Mouse (Mus musculus): Measurements from ENCODE around the gene Prss27. TPM values are rescaled to one million over a fixed set of nuclear protein-coding genes. Genes with fewer than 3 reads are reported as not detected.

Prss27 gene
- total and polyA plus RNA-seq, 3 experiments, result not detected

DNA sequence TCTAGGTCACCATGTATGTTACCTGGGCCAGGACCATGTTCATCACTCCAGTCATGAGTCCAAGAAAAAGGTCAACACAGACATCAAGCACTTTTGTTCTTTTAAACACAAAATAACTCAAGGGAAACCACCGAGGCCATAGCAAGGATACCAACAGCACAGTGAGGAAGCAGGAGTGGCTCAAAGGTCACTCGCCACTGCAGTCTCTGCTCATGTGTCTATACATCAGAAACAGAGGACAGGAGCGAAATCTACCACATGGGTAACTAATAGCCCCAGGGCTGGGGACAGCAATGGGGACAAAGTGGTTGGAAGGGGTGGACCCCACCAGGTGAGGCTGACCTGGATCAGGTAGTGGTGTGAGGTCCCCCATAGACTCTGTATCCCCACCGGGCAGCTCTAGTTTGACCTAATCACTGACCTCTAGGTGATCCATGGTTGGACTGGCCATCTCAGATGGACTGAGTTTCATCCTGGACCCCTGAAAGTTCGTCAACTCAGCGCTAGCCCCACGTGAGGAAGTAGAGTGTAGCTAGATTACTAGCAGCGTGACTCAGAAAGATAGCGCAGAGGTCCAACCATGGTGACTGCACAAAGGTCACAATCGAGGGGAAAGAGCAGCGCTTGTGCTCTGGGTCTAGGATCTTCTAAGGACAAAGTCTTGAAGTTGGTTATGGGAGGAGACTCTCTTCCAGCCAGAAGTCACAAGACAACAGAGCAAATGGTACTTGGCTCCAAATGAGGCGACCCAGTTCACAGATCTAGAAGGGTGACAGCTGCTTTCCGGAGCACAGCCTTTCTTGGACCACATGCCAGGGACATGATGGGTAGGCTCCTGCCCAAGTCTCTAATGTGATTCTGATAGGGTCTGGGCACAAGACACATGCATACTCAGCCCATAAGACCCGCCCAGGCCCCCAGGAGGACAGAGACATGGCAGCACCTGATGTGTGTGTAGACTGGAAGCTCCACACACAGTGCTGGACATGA is 19.0 kb downstream of the Prss27 start:
- no peaks in the 10 kb centered on the region for H3K36me3 ChIP-seq (ENCODE audit: control insufficient read depth, insufficient read depth, low read length)
- no peak overlapping the region for H3K9ac ChIP-seq (ENCODE audit: low read depth, low read length)
- H3K4me3 ChIP-seq, result no peak overlapping the region
- no peaks in the 10 kb centered on the region for H3K27me3 ChIP-seq (ENCODE audit: control insufficient read depth, insufficient read depth, low read length)
- no peak overlapping the region for H3K27ac ChIP-seq
- no peaks in the 10 kb centered on the region for H3K79me2 ChIP-seq (replicated peaks; ENCODE audit: control insufficient read depth, insufficient read depth, low read length)
- no peak for DNase-seq
- 88% methylated on average over 14 of the region's 14 CpGs for WGBS
- no peak for TF ChIP-seq CTCF (IDR thresholded peaks at IDR 0.05)
- no peak for TF ChIP-seq EP300 (IDR thresholded peaks at IDR 0.05; ENCODE audit: insufficient read depth, low read depth, low read length)
- no peak for TF ChIP-seq POLR2A (IDR thresholded peaks at IDR 0.05; ENCODE audit: insufficient read depth, low read depth, low read length)
- no peaks in the 10 kb centered on the region for H3K4me1 ChIP-seq (ENCODE audit: control insufficient read depth, insufficient read depth, low read length)
- intact Hi-C loops (cut with DNase I), result no loop called here

DNA sequence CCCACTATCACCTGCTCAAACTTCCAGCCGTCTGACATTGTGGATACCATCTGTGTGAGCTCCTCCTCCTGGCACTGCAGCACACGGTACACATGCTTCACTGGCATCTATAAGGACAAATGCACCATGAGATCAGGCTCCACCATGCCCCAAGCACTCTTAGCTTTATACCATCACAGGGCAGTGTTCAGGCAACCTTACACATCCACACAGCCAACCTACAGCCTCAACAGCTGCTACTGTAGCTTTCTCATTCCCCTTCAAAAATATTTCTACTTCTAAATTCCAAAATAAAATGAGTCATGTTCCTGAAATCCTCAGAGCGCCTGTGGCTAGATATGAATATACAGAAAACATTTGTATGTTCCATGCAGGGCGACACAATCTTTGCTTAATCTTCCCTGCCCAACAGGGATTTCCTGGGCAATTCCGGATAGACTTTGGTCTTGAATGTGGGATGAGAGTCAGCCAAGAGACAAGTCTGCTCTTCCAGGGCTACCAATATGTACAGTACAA is 19.8 kb downstream of the Prss27 start:
- 74% methylated on average over 5 of the region's 5 CpGs for WGBS
- no peaks in the 10 kb centered on the region for H3K36me3 ChIP-seq (ENCODE audit: control insufficient read depth, insufficient read depth, low read length)

DNA sequence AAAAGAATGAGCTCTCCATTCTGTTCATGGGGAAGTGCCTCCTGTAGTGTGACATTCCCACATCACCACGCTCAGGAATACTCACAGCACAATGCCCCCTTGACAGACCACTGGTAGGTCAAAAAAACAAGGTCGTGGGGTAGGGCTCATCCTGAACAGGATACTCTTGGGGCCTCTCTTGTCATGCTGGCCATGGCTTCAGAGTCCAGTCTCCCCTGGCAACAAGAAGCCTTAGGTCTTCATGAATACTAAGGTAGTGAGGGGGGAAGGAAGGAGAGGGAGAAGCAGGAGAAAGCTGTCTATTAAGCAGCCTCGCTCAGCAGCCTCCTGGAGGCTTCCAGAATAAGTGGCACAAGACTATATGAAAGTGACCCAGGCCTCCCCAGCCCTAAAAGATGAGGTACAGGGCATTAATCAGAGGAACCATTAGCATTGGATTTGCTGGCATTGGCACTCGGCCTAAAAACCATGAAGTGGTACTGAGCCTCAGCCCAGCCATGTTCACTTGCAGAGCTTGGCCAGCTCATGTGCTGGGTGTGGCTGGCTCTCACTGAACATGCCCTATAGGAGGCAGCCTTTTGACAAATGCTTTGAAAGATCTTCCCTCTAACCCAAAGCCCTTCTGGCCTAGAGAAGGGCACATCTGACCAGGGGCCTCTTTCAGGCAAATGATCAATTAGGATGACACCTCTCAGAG is 24.7 kb downstream of the Prss27 start:
- no peaks in the 10 kb centered on the region for H3K4me1 ChIP-seq (ENCODE audit: control insufficient read depth, insufficient read depth, low read length)
- TF ChIP-seq POLR2A (IDR thresholded peaks at IDR 0.05; ENCODE audit: insufficient read depth, low read depth, low read length), result no peak
- TF ChIP-seq EP300 (IDR thresholded peaks at IDR 0.05; ENCODE audit: insufficient read depth, low read depth, low read length), result no peak
- no peak for TF ChIP-seq CTCF (IDR thresholded peaks at IDR 0.05)
- DNase-seq, result no peak
- H3K36me3 ChIP-seq (ENCODE audit: control insufficient read depth, insufficient read depth, low read length), result no peaks in the 10 kb centered on the region
- H3K4me3 ChIP-seq, result no peak overlapping the region
- WGBS, result 75% methylated on average over 4 of the region's 4 CpGs
- no peak overlapping the region for H3K27ac ChIP-seq
- no peaks in the 10 kb centered on the region for H3K27me3 ChIP-seq (ENCODE audit: control insufficient read depth, insufficient read depth, low read length)
- peaks cover 6% of the 10 kb centered on the region for H3K79me2 ChIP-seq (replicated peaks; ENCODE audit: control insufficient read depth, insufficient read depth, low read length)
- H3K9ac ChIP-seq (ENCODE audit: low read depth, low read length), result no peak overlapping the region
- intact Hi-C loops (cut with DNase I), result no loop called here

More for the DNA sequence above, 19.8 kb downstream of the Prss27 start:
- intact Hi-C loops (cut with DNase I), result no loop called here
- H3K27ac ChIP-seq, result no peak overlapping the region
- TF ChIP-seq CTCF (IDR thresholded peaks at IDR 0.05) (no peak), POLR2A (IDR thresholded peaks at IDR 0.05; ENCODE audit: insufficient read depth, low read depth, low read length) (no peak), EP300 (IDR thresholded peaks at IDR 0.05; ENCODE audit: insufficient read depth, low read depth, low read length) (no peak)
- H3K9ac ChIP-seq (ENCODE audit: low read depth, low read length), result no peak overlapping the region
- no peak for DNase-seq
- H3K27me3 ChIP-seq (ENCODE audit: control insufficient read depth, insufficient read depth, low read length), result no peaks in the 10 kb centered on the region
- H3K4me3 ChIP-seq, result no peak overlapping the region
- no peaks in the 10 kb centered on the region for H3K79me2 ChIP-seq (replicated peaks; ENCODE audit: control insufficient read depth, insufficient read depth, low read length)
- H3K4me1 ChIP-seq (ENCODE audit: control insufficient read depth, insufficient read depth, low read length), result no peaks in the 10 kb centered on the region

DNA sequence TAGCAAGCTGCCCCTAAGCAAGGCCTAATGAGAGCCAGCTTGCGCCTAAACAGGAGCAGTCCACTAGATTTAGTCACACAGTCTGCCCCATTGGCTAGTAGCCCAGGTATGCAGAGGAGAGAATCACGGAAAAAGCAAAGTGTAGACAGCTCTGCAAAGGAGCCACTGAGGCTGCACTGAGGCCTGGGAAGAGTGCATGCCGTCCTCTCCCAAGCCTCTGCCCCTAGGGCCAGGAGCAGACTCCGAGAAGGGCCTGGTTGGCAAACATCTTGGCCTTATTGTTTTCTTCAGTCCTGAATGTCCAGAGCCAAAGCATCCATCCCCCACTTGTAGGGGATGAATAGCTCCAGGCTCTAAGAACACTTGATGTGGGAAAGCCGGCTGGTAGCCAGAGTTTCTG is 30.3 kb downstream of the Prss27 start:
- peaks cover 8% of the 10 kb centered on the region for H3K79me2 ChIP-seq (replicated peaks; ENCODE audit: control insufficient read depth, insufficient read depth, low read length)
- DNase-seq, result no peak
- H3K9ac ChIP-seq (ENCODE audit: low read depth, low read length), result no peak overlapping the region
- no peaks in the 10 kb centered on the region for H3K27me3 ChIP-seq (ENCODE audit: control insufficient read depth, insufficient read depth, low read length)
- intact Hi-C loops (cut with DNase I), result no loop called here
- 57% methylated on average over 5 of the region's 5 CpGs for WGBS
- H3K4me1 ChIP-seq (ENCODE audit: control insufficient read depth, insufficient read depth, low read length), result peaks cover 2% of the 10 kb centered on the region
- H3K27ac ChIP-seq, result no peak overlapping the region
- H3K4me3 ChIP-seq, result no peak overlapping the region
- H3K36me3 ChIP-seq (ENCODE audit: control insufficient read depth, insufficient read depth, low read length), result no peaks in the 10 kb centered on the region; the same call in 1 of the 2 replicates
- TF ChIP-seq CTCF (IDR thresholded peaks at IDR 0.05) (no peak), POLR2A (IDR thresholded peaks at IDR 0.05; ENCODE audit: insufficient read depth, low read depth, low read length) (no peak), EP300 (IDR thresholded peaks at IDR 0.05; ENCODE audit: insufficient read depth, low read depth, low read length) (no peak)

DNA sequence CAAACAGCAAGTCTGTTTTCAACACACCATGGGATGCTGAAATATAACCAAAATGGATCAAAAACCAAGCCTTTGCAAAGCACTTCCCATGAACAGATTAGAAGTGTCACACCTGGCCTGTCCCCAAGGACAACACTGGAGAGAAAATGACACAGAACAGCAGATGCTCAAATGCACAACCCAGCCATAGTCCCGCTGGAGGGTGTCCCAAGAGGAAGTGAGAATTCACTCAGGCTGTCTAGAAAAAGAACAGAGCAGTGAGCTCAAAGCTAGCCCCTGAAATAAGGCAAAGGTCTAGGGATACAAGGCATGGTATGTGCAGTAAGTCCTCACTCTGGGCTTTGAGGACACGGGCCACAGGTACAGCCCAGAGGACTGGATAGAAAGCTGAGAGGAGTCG is 31.6 kb downstream of the Prss27 start:
- TF ChIP-seq POLR2A (IDR thresholded peaks at IDR 0.05; ENCODE audit: insufficient read depth, low read depth, low read length), result no peak
- no peak for TF ChIP-seq EP300 (IDR thresholded peaks at IDR 0.05; ENCODE audit: insufficient read depth, low read depth, low read length)
- TF ChIP-seq CTCF (IDR thresholded peaks at IDR 0.05), result no peak
- no peak for DNase-seq
- H3K36me3 ChIP-seq (ENCODE audit: control insufficient read depth, insufficient read depth, low read length), result no peaks in the 10 kb centered on the region; the same call in 1 of the 2 replicates
- 72% methylated on average over 3 of the region's 3 CpGs for WGBS
- no peak overlapping the region for H3K9ac ChIP-seq (ENCODE audit: low read depth, low read length)
- intact Hi-C loops (cut with DNase I), result no loop called here
- peaks cover 6% of the 10 kb centered on the region for H3K79me2 ChIP-seq (replicated peaks; ENCODE audit: control insufficient read depth, insufficient read depth, low read length)
- no peak overlapping the region for H3K4me3 ChIP-seq
- no peaks in the 10 kb centered on the region for H3K27me3 ChIP-seq (ENCODE audit: control insufficient read depth, insufficient read depth, low read length)
- H3K4me1 ChIP-seq (ENCODE audit: control insufficient read depth, insufficient read depth, low read length), result peaks cover 2% of the 10 kb centered on the region
- no peak overlapping the region for H3K27ac ChIP-seq

All from heart, adult 2 months (tissue).